Mouse (Mus musculus): ENCODE measurements around the gene Fam221a.

DNA sequence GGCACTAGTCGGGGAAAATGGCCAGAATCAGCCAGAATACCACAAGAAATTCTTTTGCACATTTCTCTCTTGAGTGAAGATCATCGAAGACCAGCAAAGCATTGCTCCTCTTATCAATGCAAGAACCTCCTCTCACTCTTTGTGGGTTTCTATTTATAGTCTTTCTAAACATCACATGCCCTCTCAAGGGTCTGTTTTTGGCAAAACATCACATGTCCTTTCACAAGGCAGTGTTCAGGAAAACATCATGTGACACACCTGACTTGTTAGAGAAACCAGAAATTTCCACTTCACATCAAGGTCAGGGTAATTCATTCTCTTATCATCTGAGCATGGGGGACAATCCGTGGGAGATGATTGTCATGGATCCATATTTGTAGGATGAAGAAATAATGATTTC is 12.9 kb upstream of the Fam221a start:
- no peak for TF ChIP-seq CTCF (IDR thresholded peaks at IDR 0.05; ENCODE audit: low read depth)
- no peak for TF ChIP-seq EP300 (IDR thresholded peaks at IDR 0.05; ENCODE audit: low read depth)
